Mouse (Mus musculus): Measurements from ENCODE around the gene Zfp280d.

DNA sequence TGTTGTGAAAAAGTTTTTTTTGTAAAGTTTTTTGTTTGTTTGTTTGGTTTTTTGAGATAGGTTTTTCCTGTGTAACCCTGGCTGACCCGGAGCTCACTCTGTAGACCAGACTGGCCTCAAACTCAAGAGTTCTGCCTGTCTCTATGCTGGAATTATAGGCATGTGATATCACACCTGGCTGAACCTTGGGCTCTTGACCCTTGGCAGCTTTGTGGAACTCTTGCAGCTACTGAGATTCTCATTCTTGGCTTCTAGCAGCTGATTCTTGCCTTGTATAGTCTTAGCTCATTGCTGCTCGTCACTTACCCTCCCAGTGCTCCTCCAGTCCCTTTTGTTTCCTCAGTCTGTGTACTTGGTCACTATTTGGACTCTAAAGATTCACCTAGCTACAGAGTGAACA is 13.6 kb downstream of the Zfp280d start:
- no peak for TF ChIP-seq TAL1 (IDR thresholded peaks at IDR 0.05; ENCODE audit: low read length)
- no peak for TF ChIP-seq GATA1 (IDR thresholded peaks at IDR 0.05; ENCODE audit: low read length)
